Mouse (Mus musculus): Measurements from ENCODE around the gene Arhgap44. TPM values are rescaled to one million over a fixed set of nuclear protein-coding genes. Genes with fewer than 3 reads are reported as not detected.

Gene Arhgap44
- polyA plus RNA-seq, 1 experiment from 2014 or later: 4.9 TPM

DNA sequence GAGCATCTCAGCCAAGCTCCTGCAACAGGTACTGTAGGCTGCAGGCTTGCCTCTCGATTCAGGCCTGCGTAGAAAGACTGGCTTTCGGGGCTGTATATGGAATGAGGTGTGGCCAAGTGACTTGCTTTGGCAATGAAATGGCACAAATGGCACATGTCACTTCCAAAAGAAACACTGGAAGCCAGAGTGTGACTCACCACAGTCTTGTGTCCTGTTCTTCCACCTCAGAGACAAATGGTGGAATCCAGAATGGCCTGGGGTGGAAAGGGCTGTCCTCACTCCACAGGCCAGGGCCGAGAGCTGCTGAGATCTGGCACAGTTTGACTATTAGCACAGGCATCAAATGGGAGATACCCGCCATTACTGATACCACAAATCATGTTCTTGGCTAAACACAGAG is 9.8 kb downstream of the Arhgap44 start:
- WGBS: 93% methylated on average over 5 of the region's 5 CpGs
- Histone ChIP-seq H3K4me2 (replicated peaks; ENCODE audit: low read depth, low read length) (no peak overlapping the region), H3K4me3 (ENCODE audit: low read depth, low read length) (no peak overlapping the region), H3K36me3 (ENCODE audit: control insufficient read depth, insufficient read depth, low read length) (no peaks in the 10 kb centered on the region), H3K9ac (ENCODE audit: low read depth, low read length) (no peak overlapping the region), H3K4me1 (replicated peaks; ENCODE audit: control insufficient read depth, insufficient read depth, low read length) (no peaks in the 10 kb centered on the region), H3K27ac (ENCODE audit: low read depth, low read length) (no peak overlapping the region), H3K9me3 (ENCODE audit: control insufficient read depth, low read length) (no peaks in the 10 kb centered on the region), H3K27me3 (ENCODE audit: control insufficient read depth, insufficient read depth, low read length) (no peaks in the 10 kb centered on the region)
- no peak for DNase-seq (ENCODE audit: low spot score)
- ATAC-seq (ENCODE audit: low FRiP score): no peak

- Histone ChIP-seq H3K36me3 (ENCODE audit: control insufficient read depth, insufficient read depth, low read length) (no peaks in the 10 kb centered on the region), H3K9ac (ENCODE audit: low read depth, low read length) (no peak overlapping the region), H3K9me3 (ENCODE audit: control insufficient read depth, low read length) (no peaks in the 10 kb centered on the region), H3K27me3 (ENCODE audit: control insufficient read depth, insufficient read depth, low read length) (no peaks in the 10 kb centered on the region), H3K27ac (ENCODE audit: low read depth, low read length) (no peak overlapping the region), H3K4me2 (replicated peaks; ENCODE audit: low read depth, low read length) (no peak overlapping the region), H3K4me1 (replicated peaks; ENCODE audit: control insufficient read depth, insufficient read depth, low read length) (no peaks in the 10 kb centered on the region), H3K4me3 (ENCODE audit: low read depth, low read length) (no peak overlapping the region)
- ATAC-seq (ENCODE audit: low FRiP score) (no peak), DNase-seq (ENCODE audit: low spot score) (no peak)
- WGBS: 77% methylated on average over 7 of the region's 7 CpGs
Observed at GRCm38 (mm10) chr11:65148441-65148840, 14.3 kb downstream of the Arhgap44 start.

GRCm38 (mm10) chr11:65142838-65143417 is 19.8 kb downstream of the Arhgap44 start:
- DNase-seq (ENCODE audit: low spot score) (no peak), ATAC-seq (ENCODE audit: low FRiP score) (no peak)
- H3K9ac ChIP-seq (ENCODE audit: low read depth, low read length): no peak overlapping the region
- H3K27ac ChIP-seq (ENCODE audit: low read depth, low read length): no peak overlapping the region
- no peaks in the 10 kb centered on the region for H3K27me3 ChIP-seq (ENCODE audit: control insufficient read depth, insufficient read depth, low read length)
- H3K36me3 ChIP-seq (ENCODE audit: control insufficient read depth, insufficient read depth, low read length): no peaks in the 10 kb centered on the region
- no peak overlapping the region for H3K4me3 ChIP-seq (ENCODE audit: low read depth, low read length)
- no peaks in the 10 kb centered on the region for H3K4me1 ChIP-seq (replicated peaks; ENCODE audit: control insufficient read depth, insufficient read depth, low read length)
- WGBS: 69% methylated on average over 4 of the region's 4 CpGs
- no peaks in the 10 kb centered on the region for H3K9me3 ChIP-seq (ENCODE audit: control insufficient read depth, low read length)
- no peak overlapping the region for H3K4me2 ChIP-seq (replicated peaks; ENCODE audit: low read depth, low read length)

GRCm38 (mm10) chr11:65139030-65139429 is 23.7 kb downstream of the Arhgap44 start:
- Histone ChIP-seq H3K4me3 (ENCODE audit: low read depth, low read length) (no peak overlapping the region), H3K36me3 (ENCODE audit: control insufficient read depth, insufficient read depth, low read length) (no peaks in the 10 kb centered on the region), H3K9me3 (ENCODE audit: control insufficient read depth, low read length) (no peaks in the 10 kb centered on the region), H3K9ac (ENCODE audit: low read depth, low read length) (no peak overlapping the region), H3K27me3 (ENCODE audit: control insufficient read depth, insufficient read depth, low read length) (no peaks in the 10 kb centered on the region), H3K4me1 (replicated peaks; ENCODE audit: control insufficient read depth, insufficient read depth, low read length) (no peaks in the 10 kb centered on the region), H3K4me2 (replicated peaks; ENCODE audit: low read depth, low read length) (no peak overlapping the region), H3K27ac (ENCODE audit: low read depth, low read length) (no peak overlapping the region)
- no peak for ATAC-seq (ENCODE audit: low FRiP score)
- 85% methylated on average over 3 of the region's 3 CpGs for WGBS
- DNase-seq (ENCODE audit: low spot score): no peak

GRCm38 (mm10) chr11:65137145-65137652 is 25.6 kb downstream of the Arhgap44 start:
- 76% methylated on average over 2 of the region's 2 CpGs for WGBS
- no peak overlapping the region for H3K9ac ChIP-seq (ENCODE audit: low read depth, low read length)

GRCm38 (mm10) chr11:65135251-65135739 is 27.5 kb downstream of the Arhgap44 start:
- WGBS: 90% methylated on average over 8 of the region's 8 CpGs
- ATAC-seq (ENCODE audit: low FRiP score): no peak
- no peak for DNase-seq (ENCODE audit: low spot score)
- Histone ChIP-seq H3K9ac (ENCODE audit: low read depth, low read length) (no peak overlapping the region), H3K36me3 (ENCODE audit: control insufficient read depth, insufficient read depth, low read length) (no peaks in the 10 kb centered on the region), H3K27me3 (ENCODE audit: control insufficient read depth, insufficient read depth, low read length) (no peaks in the 10 kb centered on the region), H3K9me3 (ENCODE audit: control insufficient read depth, low read length) (no peaks in the 10 kb centered on the region), H3K4me2 (replicated peaks; ENCODE audit: low read depth, low read length) (no peak overlapping the region), H3K27ac (ENCODE audit: low read depth, low read length) (no peak overlapping the region), H3K4me1 (replicated peaks; ENCODE audit: control insufficient read depth, insufficient read depth, low read length) (no peaks in the 10 kb centered on the region), H3K4me3 (ENCODE audit: low read depth, low read length) (no peak overlapping the region)

More at GRCm38 (mm10) chr11:65137145-65137652, 25.6 kb downstream of the Arhgap44 start:
- Histone ChIP-seq H3K36me3 (ENCODE audit: control insufficient read depth, insufficient read depth, low read length) (no peaks in the 10 kb centered on the region), H3K27ac (ENCODE audit: low read depth, low read length) (no peak overlapping the region), H3K4me2 (replicated peaks; ENCODE audit: low read depth, low read length) (no peak overlapping the region), H3K4me1 (replicated peaks; ENCODE audit: control insufficient read depth, insufficient read depth, low read length) (no peaks in the 10 kb centered on the region), H3K9me3 (ENCODE audit: control insufficient read depth, low read length) (no peaks in the 10 kb centered on the region), H3K27me3 (ENCODE audit: control insufficient read depth, insufficient read depth, low read length) (no peaks in the 10 kb centered on the region), H3K4me3 (ENCODE audit: low read depth, low read length) (no peak overlapping the region)
- ATAC-seq (ENCODE audit: low FRiP score) (no peak), DNase-seq (ENCODE audit: low spot score) (no peak)

- no peak for ATAC-seq (ENCODE audit: low FRiP score)
- Histone ChIP-seq H3K36me3 (ENCODE audit: control insufficient read depth, insufficient read depth, low read length) (no peaks in the 10 kb centered on the region), H3K4me3 (ENCODE audit: low read depth, low read length) (no peak overlapping the region), H3K4me1 (replicated peaks; ENCODE audit: control insufficient read depth, insufficient read depth, low read length) (no peaks in the 10 kb centered on the region), H3K4me2 (replicated peaks; ENCODE audit: low read depth, low read length) (no peak overlapping the region), H3K27me3 (ENCODE audit: control insufficient read depth, insufficient read depth, low read length) (no peaks in the 10 kb centered on the region), H3K9ac (ENCODE audit: low read depth, low read length) (no peak overlapping the region), H3K9me3 (ENCODE audit: control insufficient read depth, low read length) (no peaks in the 10 kb centered on the region), H3K27ac (ENCODE audit: low read depth, low read length) (no peak overlapping the region)
- 95% methylated on average over 4 of the region's 4 CpGs for WGBS
- DNase-seq (ENCODE audit: low spot score): no peak
Observed at GRCm38 (mm10) chr11:65133661-65134060, 29.1 kb downstream of the Arhgap44 start.

DNA sequence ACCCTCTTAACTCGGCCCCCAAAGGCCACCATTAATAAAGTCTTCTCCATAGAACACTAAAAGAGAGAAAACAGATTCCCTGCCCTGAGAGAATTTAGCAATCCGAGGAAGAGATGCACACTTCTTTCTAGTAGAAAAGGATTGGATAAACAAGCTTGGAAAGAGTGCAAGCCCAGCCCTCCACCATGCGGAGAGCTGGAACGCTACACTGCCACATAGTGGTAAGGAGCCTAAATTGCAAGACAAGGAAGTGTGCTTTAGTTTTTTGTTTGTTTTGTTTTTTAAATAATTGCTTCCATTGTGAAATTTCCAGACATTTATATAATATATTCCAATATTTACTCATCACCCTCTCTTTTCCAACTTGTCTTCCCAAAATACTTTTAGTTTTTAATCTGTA is 33.7 kb downstream of the Arhgap44 start:
- H3K27ac ChIP-seq (ENCODE audit: low read depth, low read length): no peak overlapping the region
- ATAC-seq (ENCODE audit: low FRiP score) (no peak), DNase-seq (ENCODE audit: low spot score) (no peak)
- no peaks in the 10 kb centered on the region; the same call in 1 of the 2 replicates for H3K4me1 ChIP-seq (replicated peaks; ENCODE audit: control insufficient read depth, insufficient read depth, low read length)
- no peak overlapping the region for H3K4me2 ChIP-seq (replicated peaks; ENCODE audit: low read depth, low read length)
- H3K9me3 ChIP-seq (ENCODE audit: control insufficient read depth, low read length): no peaks in the 10 kb centered on the region
- no peak overlapping the region for H3K9ac ChIP-seq (ENCODE audit: low read depth, low read length)
- 86% methylated on average over 4 of the region's 4 CpGs for WGBS
- H3K36me3 ChIP-seq (ENCODE audit: control insufficient read depth, insufficient read depth, low read length): no peaks in the 10 kb centered on the region
- H3K4me3 ChIP-seq (ENCODE audit: low read depth, low read length): no peak overlapping the region
- no peaks in the 10 kb centered on the region for H3K27me3 ChIP-seq (ENCODE audit: control insufficient read depth, insufficient read depth, low read length)

GRCm38 (mm10) chr11:65128666-65129065 is 34.1 kb downstream of the Arhgap44 start:
- ATAC-seq (ENCODE audit: low FRiP score) (no peak), DNase-seq (ENCODE audit: low spot score) (no peak)
- Histone ChIP-seq H3K9ac (ENCODE audit: low read depth, low read length) (no peak overlapping the region), H3K27me3 (ENCODE audit: control insufficient read depth, insufficient read depth, low read length) (no peaks in the 10 kb centered on the region), H3K4me1 (replicated peaks; ENCODE audit: control insufficient read depth, insufficient read depth, low read length) (no peaks in the 10 kb centered on the region; the same call in 1 of the 2 replicates), H3K4me2 (replicated peaks; ENCODE audit: low read depth, low read length) (no peak overlapping the region), H3K36me3 (ENCODE audit: control insufficient read depth, insufficient read depth, low read length) (no peaks in the 10 kb centered on the region), H3K4me3 (ENCODE audit: low read depth, low read length) (no peak overlapping the region), H3K27ac (ENCODE audit: low read depth, low read length) (no peak overlapping the region), H3K9me3 (ENCODE audit: control insufficient read depth, low read length) (no peaks in the 10 kb centered on the region)
- 88% methylated on average over 4 of the region's 4 CpGs for WGBS
